Mouse (Mus musculus) ES-Bruce4 (cell line): Measurements from ENCODE around the gene Nhlh2.

Experiments used
- CTCF ChIP-seq: IDR thresholded peaks from one replicate; pipeline ENCODE4 v1.8.1; 2011; ENCODE audit warnings: low read depth, low read length
- POLR2A ChIP-seq: IDR thresholded peaks from one replicate; pipeline ENCODE4 v1.8.1; 2011; ENCODE audit warnings: low read length; ENCODE audit not compliant: insufficient read depth

DNA sequence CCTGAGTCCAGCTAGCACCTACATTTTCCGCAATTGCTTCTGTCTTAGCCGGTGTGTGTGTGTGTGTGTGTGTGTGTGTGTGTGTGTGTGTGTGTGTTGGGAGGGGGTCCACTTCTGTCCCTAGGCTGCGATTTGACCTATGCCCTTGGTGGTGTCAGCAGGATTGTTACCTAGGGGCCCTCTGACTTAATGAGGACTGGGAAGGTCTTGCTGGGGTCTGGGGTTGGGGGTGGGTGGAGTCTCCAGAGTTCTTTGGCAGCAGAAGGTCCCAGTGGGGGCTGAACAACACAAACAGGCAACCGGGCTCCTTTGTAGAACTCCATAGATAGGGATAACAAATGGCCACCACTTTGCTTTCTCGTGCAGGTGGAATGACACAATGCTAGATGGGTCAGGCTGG is 14.0 kb downstream of the Nhlh2 start:
- TF ChIP-seq CTCF: no peak
- no peak for TF ChIP-seq POLR2A
